Mouse (Mus musculus): ENCODE results near the gene Vezf1. TPM values are rescaled to one million over a fixed set of nuclear protein-coding genes. Genes with fewer than 3 reads are reported as not detected.

The Vezf1 gene
- polyA plus RNA-seq, 1 experiment from 2014 or later: 69.3 TPM

DNA sequence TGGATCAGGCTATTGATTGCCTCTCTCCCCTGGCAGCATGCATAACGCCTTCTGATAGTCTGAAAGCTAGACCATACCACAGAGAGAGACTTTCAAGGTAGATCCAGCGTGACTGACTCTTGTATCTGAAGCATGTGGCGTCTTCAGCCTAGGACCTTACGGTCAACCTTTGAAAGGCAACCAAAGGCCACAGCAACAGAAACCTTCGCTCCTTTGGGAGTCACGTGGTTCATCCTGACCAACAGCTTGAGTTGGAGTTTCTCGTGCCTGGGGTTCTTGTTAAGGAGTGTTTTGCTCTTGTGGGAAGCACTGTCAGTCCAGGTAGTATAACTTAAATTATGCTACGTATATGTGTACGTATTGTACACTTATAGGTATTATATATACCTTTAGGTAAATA is 60.4 kb downstream of the Vezf1 start:
- no peak overlapping the region for H3K9ac ChIP-seq (replicated peaks; ENCODE audit: low read length)
- H3K27me3 ChIP-seq (ENCODE audit: control insufficient read depth, insufficient read depth, low read length): no peaks in the 10 kb centered on the region
- no peaks in the 10 kb centered on the region for H3K9me3 ChIP-seq (replicated peaks; ENCODE audit: control insufficient read depth, low read length)
- WGBS: 92% methylated on average over 9 of the region's 9 CpGs
- H3K4me3 ChIP-seq (ENCODE audit: low read depth, low read length): no peak overlapping the region
- no peak overlapping the region for H3K4me2 ChIP-seq (ENCODE audit: low read depth, low read length)
- H3K27ac ChIP-seq (replicated peaks; ENCODE audit: low read depth, low read length): no peak overlapping the region
- no peaks in the 10 kb centered on the region; the same call in 1 of the 2 replicates for H3K4me1 ChIP-seq (ENCODE audit: control insufficient read depth, insufficient read depth, low read length)
- no peak for ATAC-seq (replicated peaks; ENCODE audit: insufficient number of reproducible peaks, low FRiP score, low TSS enrichment, low read depth)
- no peaks in the 10 kb centered on the region for H3K36me3 ChIP-seq (replicated peaks; ENCODE audit: control insufficient read depth, insufficient read depth, low read depth, low read length)
- no peak for DNase-seq (ENCODE audit: low spot score)

DNA sequence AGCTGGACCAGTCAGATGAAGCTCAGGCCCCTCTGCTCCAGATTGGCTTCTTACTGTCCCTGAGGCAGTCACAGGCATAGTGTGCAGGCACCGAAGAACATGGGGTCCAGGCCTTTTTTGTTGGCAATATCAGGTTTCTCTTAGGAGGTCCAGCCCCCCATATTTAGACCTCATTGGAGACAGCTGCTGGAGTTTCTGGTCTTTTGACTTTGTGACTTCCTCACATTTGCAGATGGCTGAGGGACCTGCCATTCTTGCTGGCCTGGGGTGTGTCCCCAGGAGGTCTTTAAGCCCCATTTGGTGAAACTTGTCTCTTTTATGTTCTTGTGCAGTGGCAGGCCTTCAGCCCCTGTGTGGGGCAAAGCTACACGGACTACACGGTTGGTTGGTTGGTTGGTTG is 61.2 kb downstream of the Vezf1 start:
- Histone ChIP-seq H3K4me2 (ENCODE audit: low read depth, low read length) (no peak overlapping the region), H3K4me3 (ENCODE audit: low read depth, low read length) (no peak overlapping the region), H3K27me3 (ENCODE audit: control insufficient read depth, insufficient read depth, low read length) (no peaks in the 10 kb centered on the region), H3K36me3 (replicated peaks; ENCODE audit: control insufficient read depth, insufficient read depth, low read depth, low read length) (no peaks in the 10 kb centered on the region), H3K4me1 (ENCODE audit: control insufficient read depth, insufficient read depth, low read length) (no peaks in the 10 kb centered on the region; the same call in 1 of the 2 replicates), H3K9me3 (replicated peaks; ENCODE audit: control insufficient read depth, low read length) (no peaks in the 10 kb centered on the region), H3K9ac (replicated peaks; ENCODE audit: low read length) (no peak overlapping the region), H3K27ac (replicated peaks; ENCODE audit: low read depth, low read length) (no peak overlapping the region)
- ATAC-seq (replicated peaks; ENCODE audit: insufficient number of reproducible peaks, low FRiP score, low TSS enrichment, low read depth) (no peak), DNase-seq (ENCODE audit: low spot score) (no peak)
- 61% methylated on average over 3 of the region's 3 CpGs for WGBS

DNA sequence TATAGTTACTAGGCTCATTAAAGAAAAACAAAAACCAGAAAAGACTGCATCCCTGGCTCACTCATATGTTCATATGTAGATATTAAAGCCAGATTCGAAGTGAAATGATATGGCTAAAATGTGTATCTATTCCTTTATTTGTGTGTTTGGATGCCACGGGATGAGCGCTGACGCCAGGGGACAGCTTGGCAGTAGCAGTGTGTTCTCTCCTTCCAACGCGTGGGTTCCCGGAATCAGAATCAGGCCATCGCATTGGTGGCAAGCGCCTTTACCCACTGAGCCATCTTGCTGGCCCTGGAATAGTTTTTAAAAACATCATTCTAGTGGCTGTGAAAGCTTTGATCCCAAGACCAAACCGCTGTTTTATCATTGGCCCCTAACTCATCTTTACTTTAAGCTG is 61.9 kb downstream of the Vezf1 start:
- 96% methylated on average over 10 of the region's 10 CpGs for WGBS
- DNase-seq (ENCODE audit: low spot score) (no peak), ATAC-seq (replicated peaks; ENCODE audit: insufficient number of reproducible peaks, low FRiP score, low TSS enrichment, low read depth) (no peak)
- H3K4me3 ChIP-seq (ENCODE audit: low read depth, low read length): no peak overlapping the region
- no peaks in the 10 kb centered on the region for H3K9me3 ChIP-seq (replicated peaks; ENCODE audit: control insufficient read depth, low read length)
- no peaks in the 10 kb centered on the region; the same call in 1 of the 2 replicates for H3K4me1 ChIP-seq (ENCODE audit: control insufficient read depth, insufficient read depth, low read length)
- no peaks in the 10 kb centered on the region for H3K36me3 ChIP-seq (replicated peaks; ENCODE audit: control insufficient read depth, insufficient read depth, low read depth, low read length)
- H3K4me2 ChIP-seq (ENCODE audit: low read depth, low read length): no peak overlapping the region
- no peaks in the 10 kb centered on the region for H3K27me3 ChIP-seq (ENCODE audit: control insufficient read depth, insufficient read depth, low read length)
- H3K9ac ChIP-seq (replicated peaks; ENCODE audit: low read length): no peak overlapping the region
- H3K27ac ChIP-seq (replicated peaks; ENCODE audit: low read depth, low read length): no peak overlapping the region

DNA sequence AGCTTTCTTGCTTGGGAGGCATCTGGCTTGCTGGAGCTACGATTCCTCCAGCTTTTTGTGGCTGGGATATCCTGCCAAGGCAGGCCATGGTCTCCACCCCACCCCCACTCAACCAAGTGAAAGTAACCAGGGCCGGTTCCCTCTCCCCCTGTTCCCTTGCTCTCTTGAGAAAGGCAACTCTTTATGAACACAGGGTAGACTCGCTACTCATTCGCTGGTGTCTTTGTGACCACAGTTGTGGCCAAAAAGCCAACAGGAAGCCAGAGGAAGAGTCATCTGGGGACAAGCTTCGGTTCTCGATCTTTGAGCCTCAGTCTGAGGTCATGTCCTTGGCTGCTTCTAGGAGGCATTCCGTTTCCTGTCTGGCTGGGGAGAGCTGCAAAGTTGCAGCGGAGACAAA is 63.8 kb downstream of the Vezf1 start:
- Histone ChIP-seq H3K4me1 (ENCODE audit: control insufficient read depth, insufficient read depth, low read length) (no peaks in the 10 kb centered on the region; the same call in 1 of the 2 replicates), H3K27ac (replicated peaks; ENCODE audit: low read depth, low read length) (no peak overlapping the region; the same call in 1 of the 2 replicates), H3K27me3 (ENCODE audit: control insufficient read depth, insufficient read depth, low read length) (no peaks in the 10 kb centered on the region), H3K4me2 (ENCODE audit: low read depth, low read length) (no peak overlapping the region), H3K36me3 (replicated peaks; ENCODE audit: control insufficient read depth, insufficient read depth, low read depth, low read length) (no peaks in the 10 kb centered on the region), H3K9me3 (replicated peaks; ENCODE audit: control insufficient read depth, low read length) (no peaks in the 10 kb centered on the region), H3K4me3 (ENCODE audit: low read depth, low read length) (no peak overlapping the region), H3K9ac (replicated peaks; ENCODE audit: low read length) (no peak overlapping the region)
- WGBS: 54% methylated on average over 8 of the region's 8 CpGs
- ATAC-seq (replicated peaks; ENCODE audit: insufficient number of reproducible peaks, low FRiP score, low TSS enrichment, low read depth) (no peak), DNase-seq (ENCODE audit: low spot score) (no peak)

Other genes starting within 250 kb of the Vezf1 start
- gene Lpo, start 240.0 kb upstream of the Vezf1 start, polyA plus RNA-seq (2014; fragmentation: Nextera tagmentation; extraction: Ambion mirVana): 0.25 and 0.36 TPM in 2 replicates
- 11.0 and 12.4 TPM in 2 replicates for gene Mks1, start 215.1 kb upstream of the Vezf1 start, polyA plus RNA-seq (2014; fragmentation: Nextera tagmentation; extraction: Ambion mirVana)
- gene Epx, start 192.7 kb upstream of the Vezf1 start, polyA plus RNA-seq (2014; fragmentation: Nextera tagmentation; extraction: Ambion mirVana): 0.17 TPM in 1 of 2 replicates, not detected in the other
- not detected in 2 replicates for gene Olfr462, start 176.0 kb upstream of the Vezf1 start, polyA plus RNA-seq (2014; fragmentation: Nextera tagmentation; extraction: Ambion mirVana)
- gene Olfr463, start 170.9 kb upstream of the Vezf1 start, polyA plus RNA-seq (2014; fragmentation: Nextera tagmentation; extraction: Ambion mirVana): not detected in 2 replicates
- not detected in 2 replicates for gene Olfr464, start 147.3 kb upstream of the Vezf1 start, polyA plus RNA-seq (2014; fragmentation: Nextera tagmentation; extraction: Ambion mirVana)
- 16.0 and 17.3 TPM in 2 replicates for gene Dynll2, start 80.7 kb upstream of the Vezf1 start, polyA plus RNA-seq (2014; fragmentation: Nextera tagmentation; extraction: Ambion mirVana)
- gene Srsf1, start 20.9 kb upstream of the Vezf1 start, polyA plus RNA-seq (2014; fragmentation: Nextera tagmentation; extraction: Ambion mirVana): 525 and 569 TPM in 2 replicates
- gene Cuedc1, start 29.8 kb downstream of the Vezf1 start, polyA plus RNA-seq (2014; fragmentation: Nextera tagmentation; extraction: Ambion mirVana): 11.2 and 13.1 TPM in 2 replicates
- gene Mrps23, start 136.1 kb downstream of the Vezf1 start, polyA plus RNA-seq (2014; fragmentation: Nextera tagmentation; extraction: Ambion mirVana): 70.6 and 83.8 TPM in 2 replicates
- 1.7 and 2.6 TPM in 2 replicates for gene Ccdc182, start 225.8 kb downstream of the Vezf1 start, polyA plus RNA-seq (2014; fragmentation: Nextera tagmentation; extraction: Ambion mirVana)